ENCODE assay signal across 9 mouse cellular contexts in the genomic region with DNA sequence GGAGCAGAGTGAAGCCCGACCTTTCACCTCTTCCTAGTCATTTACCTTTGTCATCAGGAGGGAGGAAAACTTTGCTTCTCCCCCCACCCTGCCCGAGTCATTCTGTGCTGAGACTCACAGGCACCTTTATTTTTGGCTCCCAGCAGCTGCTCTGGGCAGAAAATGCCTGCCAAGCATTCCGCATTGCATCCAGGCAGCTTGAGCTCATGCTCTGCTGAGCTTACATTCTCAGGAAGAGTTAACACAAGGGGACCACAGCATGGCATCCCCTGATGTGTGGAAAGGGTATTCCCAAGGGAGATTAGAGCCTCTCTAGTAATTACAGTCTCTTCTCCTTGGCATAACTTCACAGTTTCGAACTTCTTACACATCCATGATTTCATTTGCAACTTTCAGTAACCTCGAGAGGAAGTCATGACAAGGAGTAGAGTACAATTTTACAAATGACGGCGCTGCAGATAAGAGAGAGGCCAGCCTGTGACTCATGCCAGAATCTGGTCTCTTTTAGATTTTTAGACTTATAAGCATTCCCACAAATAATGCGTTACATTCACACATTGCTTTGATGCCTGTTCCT.
DNase-seq lines count a peak whose midpoint lies in the region; ATAC-seq lines count a peak whose summit lies in the region.
"Had no signal": no experiment of that assay in that cellular context is flagged by ENCODE, and none has a peak within 500 bp of the region (broad histone marks: within the 10 kb centered on the region; RNA-seq: fewer than 3 reads in every experiment).

No protein-coding gene starts in this region.

- WGBS in forebrain, embryonic 15.5 days = 53% methylated on average over 8 of the region's 8 CpGs
- 68% methylated on average over 8 of the region's 8 CpGs for WGBS in forebrain, embryonic 11.5 days

- H3K36me3 ChIP-seq in forebrain, embryonic 15.5 days = no peaks in the 10 kb centered on the region
- no peaks in the 10 kb centered on the region for H3K36me3 ChIP-seq in forebrain, embryonic 11.5 days (ENCODE audit: control insufficient read depth, insufficient read depth, low read length)
- H3K36me3 ChIP-seq: limb, embryonic 12.5 days had no signal

- H3K27ac ChIP-seq in forebrain, embryonic 15.5 days (replicated peaks) = no peak overlapping the region
- no peak overlapping the region for H3K27ac ChIP-seq in forebrain, embryonic 11.5 days (ENCODE audit: low read depth, low read length)
- H3K27ac ChIP-seq: limb, embryonic 12.5 days had no signal

- H3K4me3 ChIP-seq in forebrain, embryonic 15.5 days = no peak overlapping the region
- no peak overlapping the region for H3K4me3 ChIP-seq in forebrain, embryonic 11.5 days (ENCODE audit: low read depth, low read length)
- H3K4me3 ChIP-seq: limb, embryonic 12.5 days had no signal

- 0 out of 2 replicates have a peak, but pooled peaks have one; percentile 32 for ATAC-seq in forebrain, embryonic 15.5 days (replicated peaks)
- ATAC-seq in forebrain, embryonic 11.5 days (replicated peaks; ENCODE audit: low FRiP score) = no peak

- intact Hi-C loops in left cerebral cortex, postnatal 14 days (cut with DNase I) = no loop called here
- intact Hi-C loops in gastrocnemius, postnatal 14 days (cut with DNase I; ENCODE audit: low total_unique reads) = no loop called here

- no peaks in the 10 kb centered on the region for H3K9me3 ChIP-seq in forebrain, embryonic 15.5 days
- H3K9me3 ChIP-seq in forebrain, embryonic 11.5 days (ENCODE audit: control insufficient read depth, low read length) = no peaks in the 10 kb centered on the region
- H3K9me3 ChIP-seq: limb, embryonic 12.5 days had no signal

- no peaks in the 10 kb centered on the region for H3K27me3 ChIP-seq in forebrain, embryonic 15.5 days
- H3K27me3 ChIP-seq in forebrain, embryonic 11.5 days (ENCODE audit: control insufficient read depth, insufficient read depth, low read length) = no peaks in the 10 kb centered on the region

- H3K4me1 ChIP-seq in forebrain, embryonic 15.5 days = peaks cover 5% of the 10 kb centered on the region; the same call in 1 of the 2 replicates
- H3K4me1 ChIP-seq in forebrain, embryonic 11.5 days (replicated peaks; ENCODE audit: control insufficient read depth, insufficient read depth, low read length) = no peaks in the 10 kb centered on the region
- H3K4me1 ChIP-seq: limb, embryonic 12.5 days had no signal

- no peak overlapping the region for H3K9ac ChIP-seq in forebrain, embryonic 15.5 days (replicated peaks)
- no peak overlapping the region for H3K9ac ChIP-seq in forebrain, embryonic 11.5 days (ENCODE audit: low read length)
- H3K9ac ChIP-seq: limb, embryonic 12.5 days had no signal

- DNase-seq in forebrain, embryonic 11.5 days (ENCODE audit: low spot score) = no peak
- DNase-seq in adipocyte (ENCODE audit: low spot score) = peak; percentile 12
- DNase-seq in frontal cortex, postnatal 14 days (ENCODE audit: low spot score in 2 of 2) = peak; percentile 45 to 53
- peak; percentile 64 to 81 for DNase-seq in left cerebral cortex, postnatal 14 days (ENCODE audit: low spot score in 2 of 2)
- no peak for DNase-seq in testis, postnatal 10 days (ENCODE audit: low spot score)
- DNase-seq in kidney, adult 18-20 months = no peak
- no peak for DNase-seq in gastrocnemius, postnatal 14 days

- H3K4me2 ChIP-seq in forebrain, embryonic 15.5 days (replicated peaks) = no peak overlapping the region
- no peak overlapping the region for H3K4me2 ChIP-seq in forebrain, embryonic 11.5 days (ENCODE audit: low read depth, low read length, severe bottlenecking)
- H3K4me2 ChIP-seq: limb, embryonic 12.5 days had no signal

Comparison
In these comparisons a context has a peak if more than half of its experiments do, and no peak if none do; other contexts are left out.
1. DNase-seq: peak in adipocyte (single experiment), frontal cortex, postnatal 14 days (2 of 2) and left cerebral cortex, postnatal 14 days (2 of 2); none in forebrain, embryonic 11.5 days (single experiment), testis, postnatal 10 days (single experiment), kidney, adult 18-20 months (single experiment) and gastrocnemius, postnatal 14 days (single experiment).